Mouse (Mus musculus) heart, adult 2 months (tissue): ENCODE data around the gene Xylt2.

Source experiments
- CTCF ChIP-seq: fragments of 200-600 bp; IDR thresholded peaks from 2 replicates; pipeline ENCODE4 v1.8.1; 2022; ENCODE audit warnings: antibody characterized with exemption, mild to moderate bottlenecking, moderate library complexity
- EP300 ChIP-seq: fragments of 200-500 bp; IDR thresholded peaks from 2 replicates; pipeline ENCODE4 v1.6.1; 2011; ENCODE audit warnings: low read depth, low read length, control low read depth; ENCODE audit not compliant: insufficient read depth
- POLR2A ChIP-seq: fragments of 200-500 bp; IDR thresholded peaks from 2 replicates; pipeline ENCODE4 v1.6.1; 2011; ENCODE audit warnings: mild to moderate bottlenecking, low read depth, low read length, control low read depth; ENCODE audit not compliant: insufficient read depth

DNA sequence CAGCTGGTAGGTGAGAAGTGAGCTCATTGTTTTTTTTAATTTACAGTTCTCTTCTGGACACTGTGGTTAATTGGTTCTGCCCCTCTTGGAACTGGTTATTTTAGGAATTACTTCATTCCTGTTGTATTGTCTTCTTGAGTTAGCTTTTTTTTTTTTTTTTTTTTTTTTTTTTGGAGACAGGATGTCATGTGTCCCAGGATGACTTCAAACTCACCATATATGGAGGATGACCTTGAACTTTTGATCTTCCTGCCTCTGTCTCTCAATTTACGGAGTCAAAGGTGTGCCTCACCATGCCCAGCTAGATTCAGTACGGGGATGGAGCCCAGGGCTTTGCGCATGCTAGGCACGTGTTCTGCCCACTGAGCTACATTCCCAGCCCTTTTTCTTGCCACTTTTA lies 4.3 kb upstream of the Xylt2 start:
- no peak for TF ChIP-seq EP300
- no peak for TF ChIP-seq CTCF
- no peak for TF ChIP-seq POLR2A
